Mouse (Mus musculus): ENCODE results near the gene Gcc1. TPM values are rescaled to one million over a fixed set of nuclear protein-coding genes. Genes with fewer than 3 reads are reported as not detected.

The Gcc1 gene
- 9.7 and 9.9 TPM in 2 replicates for polyA plus RNA-seq (2015; fragmentation: Nextera tagmentation; extraction: Ambion mirVana)

- H3K9ac ChIP-seq = no peak within 1 kb of the TSS
- H3K4me2 ChIP-seq = no peak within 1 kb of the TSS
- no peak within 1 kb of the TSS for H3K27ac ChIP-seq
- H3K4me3 ChIP-seq (replicated peaks) = no peak within 1 kb of the TSS
- peaks cover 11% of the 10 kb centered on the region; the same call in 1 of the 2 replicates for H3K4me1 ChIP-seq
- ATAC-seq (ENCODE audit: insufficient read depth, low FRiP score, low read depth) = no peak
- 84% methylated on average over 3 of the region's 3 CpGs for WGBS
- no peaks in the 10 kb centered on the region for H3K27me3 ChIP-seq (replicated peaks)
- peaks cover 8% of the 10 kb centered on the region for H3K36me3 ChIP-seq
- H3K9me3 ChIP-seq = no peaks in the 10 kb centered on the region
Measured at GRCm38 (mm10) chr6:28428290-28428689, at the start of gene Gcc1. Gcc1 (minus strand) TSS chr6:28428390.

DNA sequence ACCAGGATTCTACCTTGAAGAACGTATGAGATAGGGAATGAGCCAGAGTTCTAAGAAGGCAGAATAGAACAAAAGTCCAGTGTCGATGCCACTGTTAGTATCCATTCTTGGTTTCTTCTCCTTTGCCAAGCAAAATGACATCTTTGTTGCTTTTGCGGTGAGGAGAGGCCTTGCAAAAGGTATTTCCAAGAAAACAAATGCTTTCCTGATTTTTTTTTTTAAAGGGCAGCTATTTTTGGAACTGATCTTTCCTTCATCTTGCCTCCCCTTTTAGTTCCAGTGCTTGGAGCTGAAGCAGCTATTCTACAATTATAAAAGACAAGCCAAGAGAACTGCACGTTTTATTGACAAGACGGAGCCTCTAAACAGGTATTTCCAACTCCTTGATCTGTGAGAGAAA, 46.6 kb upstream of the Gcc1 start, which contains the start of gene Snd1:
Gene Snd1, plus strand, starts transcription at position 301 of the 400 bp plus-strand sequence.
- Histone ChIP-seq H3K27ac (no peak within 1 kb of the TSS), H3K27me3 (replicated peaks) (no peaks in the 10 kb centered on the region), H3K4me1 (0 out of 2 replicates have a peak, but pooled peaks cover 4% of the 10 kb centered on the region), H3K4me3 (replicated peaks) (no peak within 1 kb of the TSS), H3K9ac (no peak within 1 kb of the TSS), H3K4me2 (no peak within 1 kb of the TSS), H3K9me3 (no peaks in the 10 kb centered on the region), H3K36me3 (no peaks in the 10 kb centered on the region)
- no peak for ATAC-seq (ENCODE audit: insufficient read depth, low FRiP score, low read depth)
- WGBS = 85% methylated on average over 5 of the region's 5 CpGs

DNA sequence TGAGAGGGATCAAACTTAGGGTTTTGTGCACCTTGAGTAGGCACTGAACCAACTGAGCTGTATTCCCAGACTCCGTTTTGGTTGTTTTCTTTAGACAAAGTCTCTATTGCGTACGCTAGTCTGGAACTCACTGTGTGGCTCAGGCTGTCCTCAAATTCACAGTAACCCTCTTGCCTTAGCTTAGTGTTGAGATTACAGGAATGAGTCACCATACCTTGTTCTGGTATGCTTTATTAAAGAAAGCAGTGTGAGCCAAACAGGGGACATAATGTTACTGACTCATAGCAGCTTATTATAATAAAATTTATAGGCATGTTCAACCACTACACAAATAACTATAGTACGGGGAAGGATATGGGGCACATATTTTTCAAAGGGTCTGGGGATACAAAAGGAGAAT, 46.0 kb upstream of the Gcc1 start:
- Histone ChIP-seq H3K27ac (no peak overlapping the region), H3K4me1 (0 out of 2 replicates have a peak, but pooled peaks cover 3% of the 10 kb centered on the region), H3K36me3 (no peaks in the 10 kb centered on the region), H3K4me3 (replicated peaks) (no peak overlapping the region), H3K9me3 (no peaks in the 10 kb centered on the region), H3K27me3 (replicated peaks) (no peaks in the 10 kb centered on the region), H3K9ac (no peak overlapping the region), H3K4me2 (no peak overlapping the region)
- 79% methylated on average over 4 of the region's 4 CpGs for WGBS
- no peak for ATAC-seq (ENCODE audit: insufficient read depth, low FRiP score, low read depth)

GRCm38 (mm10) chr6:28471284-28472035, 43.3 kb upstream of the Gcc1 start:
- no peak overlapping the region for H3K4me2 ChIP-seq
- H3K36me3 ChIP-seq = no peaks in the 10 kb centered on the region
- WGBS = 87% methylated on average over 9 of the region's 9 CpGs
- ATAC-seq (ENCODE audit: insufficient read depth, low FRiP score, low read depth) = no peak
- no peaks in the 10 kb centered on the region for H3K4me1 ChIP-seq
- H3K27ac ChIP-seq = no peak overlapping the region
- no peaks in the 10 kb centered on the region for H3K9me3 ChIP-seq
- no peak overlapping the region for H3K9ac ChIP-seq
- no peaks in the 10 kb centered on the region for H3K27me3 ChIP-seq (replicated peaks)
- H3K4me3 ChIP-seq (replicated peaks) = no peak overlapping the region

- no peak for ATAC-seq (ENCODE audit: insufficient read depth, low FRiP score, low read depth)
Measured at GRCm38 (mm10) chr6:28470621-28471020, 42.4 kb upstream of the Gcc1 start.

GRCm38 (mm10) chr6:28470017-28470602, 41.9 kb upstream of the Gcc1 start:
- no peak overlapping the region for H3K4me2 ChIP-seq
- no peak for ATAC-seq (ENCODE audit: insufficient read depth, low FRiP score, low read depth)
- no peak overlapping the region for H3K9ac ChIP-seq
- no peak overlapping the region for H3K4me3 ChIP-seq (replicated peaks)
- no peaks in the 10 kb centered on the region for H3K27me3 ChIP-seq (replicated peaks)
- 59% methylated on average over 4 of the region's 4 CpGs for WGBS
- H3K9me3 ChIP-seq = no peaks in the 10 kb centered on the region
- no peaks in the 10 kb centered on the region for H3K4me1 ChIP-seq
- H3K27ac ChIP-seq = no peak overlapping the region
- H3K36me3 ChIP-seq = no peaks in the 10 kb centered on the region

More at GRCm38 (mm10) chr6:28470621-28471020, 42.4 kb upstream of the Gcc1 start:
- Histone ChIP-seq H3K9me3 (no peaks in the 10 kb centered on the region), H3K36me3 (no peaks in the 10 kb centered on the region), H3K4me3 (replicated peaks) (no peak overlapping the region), H3K4me1 (no peaks in the 10 kb centered on the region), H3K27ac (no peak overlapping the region), H3K4me2 (no peak overlapping the region), H3K9ac (no peak overlapping the region), H3K27me3 (replicated peaks) (no peaks in the 10 kb centered on the region)
- 75% methylated on average over 5 of the region's 5 CpGs for WGBS

GRCm38 (mm10) chr6:28464630-28465029, 36.4 kb upstream of the Gcc1 start:
- no peak for ATAC-seq (ENCODE audit: insufficient read depth, low FRiP score, low read depth)
- H3K9ac ChIP-seq = no peak overlapping the region
- H3K4me3 ChIP-seq (replicated peaks) = no peak overlapping the region

DNA sequence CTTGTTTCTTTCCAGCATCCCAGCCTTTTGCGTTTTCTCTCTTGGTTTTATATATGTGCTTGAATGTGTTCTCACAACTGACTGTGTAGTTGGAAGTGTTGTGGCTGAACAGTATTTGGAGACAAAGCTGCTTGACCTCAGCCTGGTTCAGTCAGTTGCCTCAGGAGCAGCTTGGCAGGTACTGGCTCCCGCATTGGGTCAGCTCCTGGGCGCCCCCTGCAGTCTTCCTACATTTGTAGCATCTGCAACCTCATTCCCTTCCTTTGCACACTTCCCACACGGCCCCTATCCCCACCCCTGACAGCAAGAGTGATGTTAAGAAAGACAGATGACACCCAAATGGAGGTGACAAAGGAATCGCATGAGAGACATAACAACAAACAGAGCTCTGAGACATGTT, 32.3 kb upstream of the Gcc1 start:
- Histone ChIP-seq H3K4me1 (no peaks in the 10 kb centered on the region), H3K27ac (no peak overlapping the region), H3K9me3 (no peaks in the 10 kb centered on the region), H3K36me3 (no peaks in the 10 kb centered on the region), H3K4me3 (replicated peaks) (no peak overlapping the region), H3K4me2 (no peak overlapping the region), H3K27me3 (replicated peaks) (no peaks in the 10 kb centered on the region), H3K9ac (no peak overlapping the region)
- 0 out of 2 replicates have a peak, but pooled peaks have one; percentile 47 for ATAC-seq (ENCODE audit: insufficient read depth, low FRiP score, low read depth)
- 8% methylated on average over 5 of the region's 5 CpGs for WGBS

More at GRCm38 (mm10) chr6:28464630-28465029, 36.4 kb upstream of the Gcc1 start:
- Histone ChIP-seq H3K9me3 (no peaks in the 10 kb centered on the region), H3K36me3 (no peaks in the 10 kb centered on the region), H3K27ac (no peak overlapping the region), H3K27me3 (replicated peaks) (no peaks in the 10 kb centered on the region), H3K4me2 (no peak overlapping the region), H3K4me1 (no peaks in the 10 kb centered on the region)
- 23% methylated on average over 6 of the region's 6 CpGs for WGBS

DNA sequence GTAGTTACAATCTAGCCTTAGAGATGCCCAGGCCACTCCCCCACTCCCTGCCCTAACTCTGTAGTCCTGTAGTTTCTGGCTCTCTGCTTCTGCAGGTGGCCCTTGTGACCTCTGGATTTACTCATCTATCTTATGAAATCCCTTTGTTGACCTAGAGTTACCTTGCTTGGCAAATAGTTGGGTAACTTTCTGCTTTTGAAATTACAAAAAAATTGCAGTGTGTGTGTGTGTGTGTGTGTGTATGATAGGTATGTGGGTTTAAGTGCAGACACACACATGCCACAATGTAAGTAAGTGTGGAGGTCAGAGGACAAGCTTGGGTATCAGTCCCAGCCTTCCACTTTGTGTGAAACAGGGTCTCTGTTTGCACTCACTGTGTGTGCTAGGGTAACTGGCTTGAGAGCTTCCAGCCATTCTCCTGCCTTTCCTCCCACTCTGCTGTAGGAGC, 31.1 kb upstream of the Gcc1 start:
- Histone ChIP-seq H3K36me3 (no peaks in the 10 kb centered on the region), H3K27ac (no peak overlapping the region), H3K4me1 (no peaks in the 10 kb centered on the region), H3K4me3 (replicated peaks) (no peak overlapping the region), H3K9me3 (no peaks in the 10 kb centered on the region), H3K4me2 (no peak overlapping the region), H3K9ac (no peak overlapping the region), H3K27me3 (replicated peaks) (no peaks in the 10 kb centered on the region)
- ATAC-seq (ENCODE audit: insufficient read depth, low FRiP score, low read depth) = peak; percentile 56; the same call in 1 of the 2 replicates

DNA sequence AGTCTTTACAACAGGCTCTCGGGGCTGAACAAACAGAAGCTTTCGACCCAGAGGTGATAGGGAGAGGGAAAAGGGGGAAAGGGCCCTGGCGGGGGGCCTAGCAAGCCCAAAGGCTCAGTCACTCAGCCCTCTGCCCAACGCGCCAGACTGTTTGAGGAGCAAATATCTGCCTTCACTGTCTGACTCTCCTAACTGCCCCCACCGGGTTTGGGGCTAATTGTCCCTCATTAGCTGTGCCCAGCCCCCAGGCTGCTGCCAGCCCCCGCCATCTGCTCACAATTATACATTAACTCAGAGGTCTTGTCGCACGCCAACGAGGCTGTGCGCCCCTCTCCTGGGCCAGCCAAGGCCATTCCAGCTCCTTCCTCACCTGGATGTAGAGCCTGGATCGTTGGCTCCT, 22.8 kb upstream of the Gcc1 start:
- Histone ChIP-seq H3K4me3 (replicated peaks) (no peak overlapping the region), H3K4me1 (no peaks in the 10 kb centered on the region), H3K27me3 (replicated peaks) (peaks cover 25% of the 10 kb centered on the region), H3K4me2 (no peak overlapping the region), H3K9me3 (no peaks in the 10 kb centered on the region), H3K9ac (no peak overlapping the region), H3K27ac (no peak overlapping the region), H3K36me3 (no peaks in the 10 kb centered on the region)
- 2% methylated on average over 12 of the region's 12 CpGs for WGBS
- ATAC-seq (ENCODE audit: insufficient read depth, low FRiP score, low read depth) = no peak

- Histone ChIP-seq H3K27ac (no peak overlapping the region), H3K4me1 (no peaks in the 10 kb centered on the region), H3K36me3 (no peaks in the 10 kb centered on the region), H3K4me2 (no peak overlapping the region), H3K9ac (no peak overlapping the region), H3K9me3 (no peaks in the 10 kb centered on the region), H3K27me3 (replicated peaks) (peaks cover 25% of the 10 kb centered on the region), H3K4me3 (replicated peaks) (no peak overlapping the region)
- 14% methylated on average over 5 of the region's 5 CpGs for WGBS
- no peak for ATAC-seq (ENCODE audit: insufficient read depth, low FRiP score, low read depth)
Measured at GRCm38 (mm10) chr6:28450481-28450880, 22.3 kb upstream of the Gcc1 start.

DNA sequence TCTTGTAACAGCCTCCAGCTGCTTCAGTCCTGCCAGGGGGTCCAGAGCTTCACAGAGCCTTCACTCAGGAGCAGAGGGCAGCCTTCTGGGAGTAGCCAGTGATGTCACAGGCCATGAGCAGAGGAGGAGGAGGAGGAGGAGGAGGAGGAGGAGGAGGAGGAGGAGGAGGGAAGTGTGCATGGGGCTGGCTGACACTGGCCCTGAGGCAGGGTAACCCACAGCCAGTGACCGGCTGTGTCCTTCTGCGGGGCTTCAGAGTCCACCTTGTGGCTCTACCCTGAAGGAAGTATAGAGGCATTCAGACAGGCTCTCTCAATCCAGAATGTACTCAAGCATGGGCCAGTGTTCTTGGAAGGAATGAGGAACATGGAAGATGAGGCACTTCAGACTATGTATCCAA, 21.1 kb upstream of the Gcc1 start, which contains the start of gene Pax4:
Gene Pax4, minus strand, starts transcription at position 101 of the 400 bp plus-strand sequence.
- WGBS = 70% methylated on average over 2 of the region's 2 CpGs
- Histone ChIP-seq H3K27me3 (replicated peaks) (peaks cover 25% of the 10 kb centered on the region), H3K4me3 (replicated peaks) (no peak within 1 kb of the TSS)

More for the DNA sequence above, 21.1 kb upstream of the Gcc1 start, which contains the start of gene Pax4:
- H3K4me1 ChIP-seq = no peaks in the 10 kb centered on the region
- no peak for ATAC-seq (ENCODE audit: insufficient read depth, low FRiP score, low read depth)
- H3K27ac ChIP-seq = no peak within 1 kb of the TSS
- H3K9ac ChIP-seq = no peak within 1 kb of the TSS
- no peak within 1 kb of the TSS for H3K4me2 ChIP-seq
- H3K36me3 ChIP-seq = no peaks in the 10 kb centered on the region
- no peaks in the 10 kb centered on the region for H3K9me3 ChIP-seq

Data from stomach, embryonic 15.5 days (tissue).